Mouse (Mus musculus): ENCODE measurements around the gene D8Ertd738e. TPM values are rescaled to one million over a fixed set of nuclear protein-coding genes. Genes with fewer than 3 reads are reported as not detected.
A peak's percentile ranks its signal among the peaks of the same experiment; 100 is the strongest.

D8Ertd738e gene
- total RNA-seq, 2 experiments from 2014 or later, result 267 to 283 TPM

GRCm38 (mm10) chr8:84202938-84203917 is 46.3 kb downstream of the D8Ertd738e start:
- peak; percentile 93 to 95 for DNase-seq

DNA sequence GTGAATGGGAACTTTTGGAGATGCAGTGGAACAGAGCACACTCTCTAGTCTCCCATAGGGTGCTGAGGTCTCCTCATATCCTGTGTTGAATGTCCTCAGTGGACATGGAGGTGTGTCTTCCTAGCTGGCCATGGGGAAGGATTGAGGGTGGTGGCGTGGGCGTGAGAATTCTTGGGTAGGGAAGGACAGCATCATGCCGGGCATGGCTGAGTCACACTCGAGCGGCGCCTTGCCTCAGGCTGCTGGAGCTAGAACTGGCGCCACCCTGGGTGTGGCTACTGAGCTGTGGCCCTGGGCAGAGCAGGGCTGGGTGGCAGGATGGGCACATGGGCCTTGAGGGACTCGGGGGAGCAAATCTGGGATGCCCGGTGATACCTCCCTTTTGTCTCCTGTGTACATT is 47.1 kb downstream of the D8Ertd738e start:
- peak; percentile 84 to 88 for DNase-seq

GRCm38 (mm10) chr8:84201545-84202245 is 47.8 kb downstream of the D8Ertd738e start:
- peak; percentile 91 to 93 for DNase-seq

DNA sequence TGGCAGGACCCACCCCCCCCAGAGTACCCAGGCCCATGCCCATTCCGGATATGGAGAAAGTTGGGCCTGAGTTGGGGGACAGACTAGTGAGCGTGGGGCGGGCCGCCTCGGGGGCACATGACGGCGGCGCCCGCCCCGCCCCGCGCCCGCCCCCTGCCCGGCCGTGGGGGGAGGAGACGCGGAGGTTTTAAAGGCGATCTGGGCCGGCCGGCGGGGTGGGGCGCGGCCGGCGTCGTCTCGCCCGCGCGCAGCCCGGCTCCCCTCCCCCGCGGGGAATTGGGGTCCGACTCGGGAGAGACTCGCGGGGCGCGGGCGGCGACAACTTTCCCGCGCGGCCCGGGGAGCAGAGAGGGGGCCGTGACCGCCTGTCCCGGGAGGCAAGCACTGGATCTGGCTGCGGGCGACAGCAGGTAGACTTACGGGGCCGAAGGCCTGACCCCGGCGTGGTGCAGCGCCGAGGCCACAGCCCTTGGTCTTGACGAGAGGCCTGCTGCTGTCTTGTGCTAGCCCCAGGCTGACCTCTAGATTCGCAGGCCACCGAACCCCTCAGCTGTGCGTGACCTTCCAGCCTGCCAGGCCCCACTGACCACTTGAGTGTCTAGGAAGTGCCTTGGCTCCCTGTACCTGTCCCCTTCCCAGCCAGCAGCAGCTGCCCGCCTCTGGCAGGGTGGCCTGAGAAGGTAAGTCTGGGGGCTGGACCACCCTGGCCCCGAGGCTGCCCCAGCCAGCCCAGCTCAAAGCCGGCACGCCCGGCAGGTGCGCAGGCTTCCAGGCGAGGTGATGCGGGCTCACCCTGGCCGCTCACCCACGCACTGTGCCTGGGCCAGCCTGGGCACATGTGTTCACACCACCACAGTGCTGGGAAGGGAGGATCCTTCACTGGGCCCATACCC is 48.6 kb downstream of the D8Ertd738e start:
- DNase-seq, result peak; percentile 88 to 93

GRCm38 (mm10) chr8:84200126-84200555 is 49.4 kb downstream of the D8Ertd738e start:
- no peak for DNase-seq

DNA sequence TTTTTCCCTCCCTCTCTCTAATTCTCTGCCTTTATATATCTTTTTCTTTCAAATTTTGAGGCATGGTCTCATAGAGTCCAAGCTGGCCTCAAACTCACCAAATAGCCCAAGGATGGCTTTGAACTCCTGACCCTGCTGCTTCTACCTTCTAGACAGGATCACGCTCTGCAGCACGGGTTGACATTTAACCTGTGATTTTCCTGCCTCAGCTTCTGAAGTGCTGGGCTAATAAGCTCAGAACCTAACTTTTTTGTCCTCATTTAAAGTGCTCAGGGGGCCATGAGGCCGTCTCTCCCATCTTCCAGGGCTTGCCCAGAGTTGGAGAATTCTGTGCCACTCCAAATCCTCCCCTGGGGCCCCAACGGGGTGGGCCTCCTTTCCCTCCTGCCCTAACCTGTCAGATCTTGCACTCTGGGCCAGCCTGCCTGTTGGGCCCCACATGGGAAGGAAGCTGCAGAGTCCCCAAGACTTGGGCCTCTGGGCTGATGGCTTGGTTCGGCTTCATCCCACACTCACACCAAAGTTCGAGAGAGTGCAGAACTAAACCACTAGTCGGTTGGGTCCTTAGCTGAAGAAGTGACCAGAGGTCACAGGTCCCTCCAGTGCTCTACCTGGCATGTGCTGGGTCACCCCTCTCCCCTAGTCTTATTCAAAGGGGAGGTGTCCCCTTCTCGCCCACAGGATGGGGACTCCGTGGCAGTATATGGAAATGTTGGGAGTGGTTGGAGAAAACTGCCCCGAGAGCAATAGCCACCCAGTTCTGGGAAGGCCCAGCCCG is 50.0 kb downstream of the D8Ertd738e start:
- no peak for DNase-seq

DNA sequence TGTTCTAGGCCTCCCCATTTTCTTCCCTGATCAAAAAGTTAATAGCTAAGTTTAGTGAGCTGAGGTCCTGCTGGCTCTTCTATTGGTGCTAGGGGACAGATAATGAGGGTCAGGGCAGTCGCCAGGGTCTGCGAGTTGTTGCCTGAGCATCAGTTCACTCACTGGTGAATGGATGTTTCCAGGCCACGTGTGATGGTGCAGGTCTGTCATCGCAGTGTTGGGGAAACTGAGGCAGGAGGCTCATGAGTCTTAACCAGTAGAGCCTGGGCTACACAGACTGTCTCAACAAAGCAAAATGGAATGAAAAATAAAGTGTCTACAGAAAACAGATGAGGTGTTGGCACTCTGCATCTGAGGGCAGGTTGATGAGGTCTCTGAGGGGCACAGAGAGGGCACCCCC is 50.6 kb downstream of the D8Ertd738e start:
- no peak for DNase-seq

DNA sequence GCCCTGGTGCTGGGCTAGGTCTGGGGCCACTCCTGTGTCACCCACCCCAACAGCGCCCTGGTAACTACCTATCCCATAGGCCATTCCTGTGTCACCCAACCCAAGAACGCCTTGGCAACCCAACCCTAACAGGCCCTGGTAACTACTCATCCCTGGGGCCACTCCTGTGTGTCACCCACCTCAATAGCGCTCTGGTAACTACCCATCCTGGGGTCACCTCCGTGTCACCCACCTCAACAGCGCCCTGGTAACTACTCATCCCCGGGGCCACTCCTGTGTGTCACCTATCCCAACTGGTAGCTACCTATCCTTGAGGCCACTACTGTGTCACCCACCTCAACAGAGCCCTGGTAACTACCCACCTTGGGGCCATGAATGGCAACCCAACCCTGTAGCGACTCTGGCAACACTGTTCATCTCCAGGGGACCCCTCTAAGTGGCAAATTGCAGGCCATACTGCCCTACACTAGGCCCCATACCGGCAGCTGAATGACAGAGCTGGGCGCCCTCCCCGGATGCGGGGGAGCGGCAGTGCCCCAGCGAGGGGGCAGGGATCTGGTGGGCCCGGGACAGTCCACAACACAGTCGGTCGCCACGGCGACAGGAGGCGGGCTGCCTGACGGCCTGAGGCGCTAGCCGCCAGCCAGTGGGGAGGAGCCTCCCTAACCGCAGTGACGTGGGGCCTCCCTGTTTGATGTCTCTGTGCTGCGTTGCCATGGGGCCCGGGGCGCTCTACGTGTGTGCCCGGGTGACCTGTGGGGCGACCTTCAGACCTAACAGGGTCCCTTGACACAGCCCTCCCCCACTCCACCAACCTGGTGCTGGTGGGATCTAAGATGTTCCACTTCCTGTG is 51.4 kb downstream of the D8Ertd738e start:
- DNase-seq, result peak; percentile 94 to 96

- DNase-seq, result peak; percentile 81 to 88
Measured at GRCm38 (mm10) chr8:84197141-84197921, 52.2 kb downstream of the D8Ertd738e start.

Small RNA genes within 50 kb of the gene (microRNA-seq; reads per million reads assigned to microRNA genes)
- gene Mir23a, result 44,095 reads per million, percentile 99 among the genes with 10 or more reads in this experiment
- gene Mir24-2, result not detected
- gene Mir27a, result 1,384 reads per million, percentile 81 among the genes with 10 or more reads in this experiment
- gene Mir3074-2, result not detected

Other genes starting within 250 kb of the D8Ertd738e start
- gene 1700067K01Rik, start 248.2 kb downstream of the D8Ertd738e start, total RNA-seq (2021), result under 1 TPM; 0.43 to 0.50 TPM
- gene 2210011C24Rik, start 237.5 kb downstream of the D8Ertd738e start, total RNA-seq (2021), result not detected
- gene Palm3, start 228.2 kb downstream of the D8Ertd738e start, total RNA-seq (2021), result under 1 TPM; 0.43 to 0.46 TPM
- 1 to 10 TPM; 2.0 to 2.2 TPM for gene Il27ra, start 207.1 kb downstream of the D8Ertd738e start, total RNA-seq (2021)
- gene Rln3, start 204.7 kb downstream of the D8Ertd738e start, total RNA-seq (2021), result not detected
- gene Gm10643, start 184.6 kb downstream of the D8Ertd738e start, total RNA-seq (2021), result 1 to 10 TPM; 3.1 to 3.2 TPM
- 10 to 100 TPM; 13.2 to 19.9 TPM for gene Rfx1, start 182.9 kb downstream of the D8Ertd738e start, total RNA-seq (2021)
- 10 to 100 TPM; 16.7 to 19.4 TPM for gene Dcaf15, start 145.0 kb downstream of the D8Ertd738e start, total RNA-seq (2021)
- under 1 TPM; 0.13 to 0.46 TPM for gene Podnl1, start 123.7 kb downstream of the D8Ertd738e start, total RNA-seq (2021)
- gene Cc2d1a, start 101.8 kb downstream of the D8Ertd738e start, total RNA-seq (2021), result 10 to 100 TPM; 22.6 to 33.9 TPM
- under 1 TPM; 0.46 to 0.76 TPM for gene 4930432K21Rik, start 101.7 kb downstream of the D8Ertd738e start, total RNA-seq (2021)
- 1 to 10 TPM in 1 of 2 experiments, not detected in 1; 2.3 TPM for gene Nanos3, start 64.5 kb downstream of the D8Ertd738e start, total RNA-seq (2021)
- 10 to 100 TPM; 40.1 to 47.6 TPM for gene Zswim4, start 12.7 kb downstream of the D8Ertd738e start, total RNA-seq (2021)
- 10 to 100 TPM; 29.0 to 45.3 TPM for gene Mri1, start 7.6 kb upstream of the D8Ertd738e start, total RNA-seq (2021)
- gene Ccdc130, start 20.7 kb upstream of the D8Ertd738e start, total RNA-seq (2021), result 10 to 100 TPM; 20.2 to 23.0 TPM
- gene Cacna1a, start 138.7 kb upstream of the D8Ertd738e start, total RNA-seq (2021), result 1 to 10 TPM; 4.3 to 7.3 TPM

Data from adrenal gland, postnatal 36 days (tissue).